Mouse (Mus musculus) left cerebral cortex, adult 8-10 months (tissue): Measurements from ENCODE around the gene Ggt1. TPM values are rescaled to one million over a fixed set of nuclear protein-coding genes. Genes with fewer than 3 reads are reported as not detected.
A peak's percentile ranks its signal among the peaks of the same experiment; 100 is the strongest.

ENCODE experiments used
- DNase-seq, 2 experiments: peaks; one replicate each; pipeline ENCODE4 v3.0.0; 2022; ENCODE audit warnings: low spot score in 2 of 2
- total RNA-seq, 4 experiments: library from RNA; stranded (reverse); gene quantifications; 2 replicates each; pipeline ENCODE4 v1.2.4; 2022

Ggt1 gene
- total RNA-seq, 4 experiments from 2014 or later = 2.3 to 5.5 (median 4.5) TPM

GRCm38 (mm10) chr10:75571937-75572336 is 10.5 kb downstream of the Ggt1 start:
- DNase-seq = no peak

- no peak for DNase-seq
Observed at GRCm38 (mm10) chr10:75573181-75573580, 11.8 kb downstream of the Ggt1 start.

- no peak for DNase-seq
Observed at GRCm38 (mm10) chr10:75573965-75574364, 12.6 kb downstream of the Ggt1 start.

DNA sequence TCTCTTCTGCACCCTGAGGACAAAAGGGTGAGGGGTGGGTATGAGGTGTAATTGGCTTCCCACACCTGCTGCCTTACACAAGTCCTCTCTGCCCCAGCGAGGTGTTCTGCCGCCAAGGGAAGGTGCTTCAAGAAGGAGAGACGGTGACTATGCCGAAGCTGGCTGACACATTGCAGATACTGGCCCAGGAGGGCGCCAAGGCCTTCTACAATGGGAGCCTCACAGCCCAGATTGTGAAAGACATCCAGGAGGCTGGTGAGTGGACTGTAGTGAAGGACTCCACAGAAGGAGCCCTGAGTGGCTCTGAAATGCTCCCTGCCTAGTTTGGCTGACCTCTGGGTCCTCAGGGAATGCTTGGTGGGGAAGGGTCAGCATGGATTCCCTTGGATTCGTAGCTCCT is 17.7 kb downstream of the Ggt1 start:
- no peak for DNase-seq

DNA sequence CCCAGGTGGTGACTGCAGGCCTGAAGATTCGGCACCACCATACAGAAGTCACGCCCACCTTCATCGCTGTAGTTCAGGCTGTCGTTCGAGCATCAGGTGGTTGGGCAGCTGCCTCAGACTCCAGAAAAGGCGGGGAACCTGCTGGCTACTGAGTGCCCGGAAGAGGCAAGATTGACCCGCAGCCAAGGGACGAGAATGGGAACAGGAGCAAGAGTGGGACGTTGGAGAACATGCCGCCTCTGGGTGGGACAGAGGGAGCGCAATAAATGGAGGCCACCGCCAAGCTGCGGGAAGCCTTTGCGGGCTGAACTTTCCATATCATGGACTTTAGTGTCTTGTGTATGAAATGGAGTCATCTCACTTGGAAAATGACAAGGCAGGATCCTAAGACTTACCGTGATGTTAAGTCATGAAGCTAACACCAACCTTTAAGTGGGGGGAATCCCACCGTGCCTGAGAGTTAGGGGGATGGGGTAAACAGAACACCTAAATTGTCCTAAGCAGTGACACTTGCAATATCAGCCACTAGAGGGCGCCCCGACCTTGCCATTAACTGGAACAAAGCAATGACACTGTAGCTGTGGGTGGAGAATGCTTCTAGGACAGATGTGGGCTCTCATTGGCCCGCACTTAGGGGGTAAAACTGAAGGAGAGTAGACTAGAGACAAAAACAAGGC is 24.6 kb downstream of the Ggt1 start:
- DNase-seq = peak; percentile 71 to 90

- no peak for DNase-seq
Observed at GRCm38 (mm10) chr10:75586553-75586879, 25.1 kb downstream of the Ggt1 start.

- no peak for DNase-seq
Observed at GRCm38 (mm10) chr10:75587781-75588180, 26.4 kb downstream of the Ggt1 start.

DNA sequence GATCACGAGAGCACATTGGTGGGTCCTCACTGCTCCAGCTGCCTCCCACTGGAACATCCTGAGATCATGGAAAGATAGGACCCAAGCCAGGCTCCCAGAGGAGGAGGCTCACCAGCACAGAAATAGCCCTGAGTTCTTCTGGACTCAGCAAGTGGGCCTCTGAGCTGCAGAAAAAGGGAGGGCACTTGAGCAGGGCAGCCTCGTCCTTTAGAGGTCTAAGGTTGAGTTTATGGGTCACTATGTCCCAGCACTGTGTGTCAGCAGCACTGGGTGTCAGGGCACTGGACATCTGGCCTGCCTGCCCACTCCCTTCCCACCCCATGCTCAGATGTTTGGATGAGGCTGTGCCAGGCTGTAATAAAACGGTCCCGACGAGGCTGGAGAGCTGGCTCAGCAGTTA is 26.9 kb downstream of the Ggt1 start:
- no peak for DNase-seq

- DNase-seq = no peak
Observed at GRCm38 (mm10) chr10:75589129-75589528, 27.7 kb downstream of the Ggt1 start, which contains the start of gene Ggt5. Ggt5 (plus strand) TSS chr10:75589340.

DNA sequence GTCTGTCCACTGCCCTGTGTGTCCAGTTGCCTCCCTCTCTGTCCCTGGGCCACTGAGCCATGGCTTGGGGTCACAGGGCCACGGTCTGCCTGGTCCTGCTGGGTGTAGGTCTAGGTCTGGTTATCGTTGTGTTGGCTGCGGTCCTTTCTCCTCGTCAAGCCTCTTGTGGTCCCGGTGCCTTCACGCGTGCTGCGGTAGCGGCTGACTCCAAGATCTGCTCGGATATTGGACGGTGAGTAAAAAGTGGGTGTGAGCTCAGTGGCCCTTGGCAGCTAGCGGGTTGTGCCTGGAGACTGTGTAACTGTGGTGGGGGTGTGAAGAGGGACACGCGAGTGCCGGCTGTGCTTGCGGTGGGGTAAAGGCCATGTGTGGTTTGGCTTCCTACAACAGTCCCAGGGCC is 28.2 kb downstream of the Ggt1 start:
- no peak for DNase-seq

DNA sequence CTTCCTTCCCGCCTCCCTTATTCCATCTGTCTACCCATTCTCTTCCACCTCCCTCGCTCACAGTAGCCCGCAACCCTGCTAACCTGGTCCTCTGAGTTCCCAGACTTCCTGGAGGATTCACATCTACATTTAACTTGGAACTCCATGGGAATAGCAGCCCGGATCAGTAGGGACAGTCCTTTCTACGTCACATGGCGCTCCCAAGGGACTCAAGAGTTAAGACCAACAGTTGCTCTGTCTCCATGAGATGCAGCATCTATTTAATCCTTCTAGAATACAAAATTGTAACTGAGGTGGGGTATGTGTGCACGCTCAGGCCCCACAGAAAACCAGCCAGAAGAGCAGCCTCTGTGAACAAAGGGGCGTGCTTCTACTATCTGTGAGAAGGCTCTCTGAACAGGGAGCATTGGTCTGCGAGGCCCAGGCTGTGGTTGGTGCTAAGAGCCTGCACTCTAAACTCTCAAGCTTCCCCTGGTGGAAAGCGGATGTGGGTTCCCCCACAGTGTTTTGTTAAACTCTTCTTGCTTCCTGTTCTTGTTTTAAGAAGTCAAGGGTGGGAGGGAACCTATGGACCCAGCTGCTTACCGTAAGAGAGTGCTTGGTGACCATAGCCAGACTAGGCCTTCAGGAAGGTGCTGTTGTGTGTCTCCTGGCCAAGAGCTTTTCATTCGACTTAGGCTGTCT is 29.9 kb downstream of the Ggt1 start:
- DNase-seq = no peak

DNA sequence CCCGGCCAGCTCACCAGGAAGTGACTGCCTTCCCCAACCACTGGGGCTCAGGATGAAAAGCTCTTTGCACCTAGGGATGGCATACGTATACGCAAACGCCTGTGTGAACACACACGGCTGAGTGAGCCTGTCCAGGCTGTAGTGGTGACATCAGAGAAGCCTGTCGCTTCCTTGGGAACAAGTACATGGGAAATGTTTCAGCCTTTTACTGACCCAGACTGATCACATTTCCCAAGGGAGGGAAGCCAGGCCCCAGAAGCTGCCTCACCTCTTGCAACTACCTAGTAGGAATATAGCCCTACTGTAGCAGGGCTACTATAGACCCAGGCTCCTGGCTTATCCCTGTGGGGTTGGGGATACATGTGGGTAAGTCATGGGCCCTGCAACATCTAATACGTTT is 31.2 kb downstream of the Ggt1 start:
- no peak for DNase-seq

- DNase-seq = no peak
Observed at GRCm38 (mm10) chr10:75595981-75596380, 34.6 kb downstream of the Ggt1 start.

DNA sequence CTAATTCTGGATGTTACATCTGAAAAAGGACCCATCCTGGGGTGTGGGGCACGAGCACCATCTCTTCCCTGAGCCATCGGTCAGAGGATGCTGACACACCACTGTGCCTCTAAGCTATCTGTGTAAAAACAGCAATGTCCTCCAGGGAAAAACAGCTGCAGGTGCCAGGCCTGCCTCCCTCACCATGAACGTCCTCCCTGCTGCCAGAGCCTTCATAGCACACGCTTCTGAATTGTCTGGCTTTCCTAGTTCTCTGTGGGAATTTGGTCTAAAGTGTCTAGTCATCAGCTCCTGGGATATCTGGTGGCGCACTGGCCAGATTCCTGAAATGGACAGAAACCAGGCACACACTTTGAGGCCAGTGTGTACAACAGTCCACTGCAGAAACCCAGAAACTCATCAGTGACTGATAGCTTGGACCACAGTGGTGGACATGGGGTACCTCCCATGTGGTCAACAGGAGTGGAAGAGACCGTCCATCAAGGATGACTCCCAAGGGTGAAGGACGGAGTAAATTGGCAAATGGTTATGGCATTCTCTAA is 38.9 kb downstream of the Ggt1 start:
- DNase-seq = no peak

GRCm38 (mm10) chr10:75605162-75605846 is 43.9 kb downstream of the Ggt1 start:
- DNase-seq = no peak

DNA sequence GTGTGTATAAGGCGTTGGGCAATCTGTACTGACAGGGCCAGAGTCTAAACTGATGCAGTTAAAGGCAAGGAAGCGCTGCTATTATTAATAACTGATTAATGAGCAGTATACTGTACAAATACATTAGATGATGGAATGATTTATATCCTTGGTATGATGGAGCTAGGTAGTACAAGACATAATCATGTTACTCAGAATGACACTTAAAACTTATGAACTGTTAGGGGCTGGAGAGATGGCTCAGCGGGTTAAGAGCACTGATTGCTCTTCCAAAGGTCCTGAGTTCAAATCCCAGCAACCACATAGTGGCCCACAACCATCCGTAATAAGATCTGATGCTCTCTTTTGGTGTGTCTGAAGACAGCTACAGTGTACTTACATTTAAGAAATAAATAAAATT is 45.8 kb downstream of the Ggt1 start:
- no peak for DNase-seq

- no peak for DNase-seq
Observed at GRCm38 (mm10) chr10:75608975-75609374, 47.6 kb downstream of the Ggt1 start.

DNA sequence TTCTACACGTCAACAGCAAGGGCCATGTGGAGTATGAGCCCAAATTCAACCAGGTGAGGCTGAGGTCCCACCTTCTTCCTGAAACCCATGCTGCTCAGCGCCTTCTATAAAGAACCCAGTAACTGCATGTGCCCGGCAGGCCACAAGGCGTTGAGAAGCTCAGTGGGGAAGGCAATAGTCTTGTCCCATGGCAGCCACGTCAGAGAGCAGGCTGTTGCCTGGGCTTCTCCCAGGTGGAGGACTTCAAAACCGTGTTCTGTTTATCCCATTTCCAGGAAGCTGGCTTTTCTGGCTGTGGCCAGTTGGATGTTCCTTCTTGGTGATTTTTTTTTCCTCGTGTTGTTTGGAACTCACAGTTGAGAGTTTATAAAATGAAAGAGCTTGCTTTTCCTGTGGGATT is 49.1 kb downstream of the Ggt1 start:
- DNase-seq = no peak

DNA sequence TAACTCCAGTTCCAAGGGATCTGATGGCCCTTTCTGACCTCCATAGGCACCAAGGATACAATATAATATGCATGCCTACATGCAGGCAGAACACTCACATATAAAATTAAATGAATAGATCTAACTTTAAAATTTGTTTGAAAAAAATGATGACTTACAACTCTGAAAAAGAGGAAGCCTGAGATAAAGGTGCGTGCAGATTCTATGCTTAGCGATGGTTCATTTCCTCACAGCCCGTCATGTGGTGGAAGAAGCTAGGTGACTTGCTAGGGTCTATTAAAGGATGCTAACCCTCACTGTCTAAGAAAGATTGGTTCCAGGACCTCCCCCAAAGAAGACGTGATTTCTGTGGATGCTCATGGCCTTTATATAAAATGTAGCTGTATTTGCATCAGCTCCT is 54.6 kb downstream of the Ggt1 start:
- DNase-seq = no peak

DNA sequence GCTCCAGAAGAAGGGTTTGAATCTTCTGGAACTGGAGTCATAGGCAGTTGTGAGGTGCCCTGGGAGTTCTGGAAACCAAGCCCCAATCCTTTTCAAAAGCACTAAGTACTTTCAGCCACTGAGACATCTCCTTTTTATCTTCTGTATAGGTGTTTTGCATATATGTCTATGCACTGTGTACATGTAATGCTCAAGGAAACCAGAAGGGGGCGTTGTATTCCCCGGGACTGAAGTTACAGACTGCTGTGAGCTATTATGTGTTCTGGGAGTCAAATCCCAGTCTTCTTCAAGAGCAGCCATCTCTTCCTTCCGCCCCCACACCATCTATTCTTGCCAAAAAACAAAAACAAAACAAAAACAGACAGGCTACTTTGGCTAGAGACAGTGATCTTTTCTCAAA is 59.4 kb downstream of the Ggt1 start:
- no peak for DNase-seq

GRCm38 (mm10) chr10:75625920-75626319 is 64.5 kb downstream of the Ggt1 start:
- DNase-seq = no peak

DNA sequence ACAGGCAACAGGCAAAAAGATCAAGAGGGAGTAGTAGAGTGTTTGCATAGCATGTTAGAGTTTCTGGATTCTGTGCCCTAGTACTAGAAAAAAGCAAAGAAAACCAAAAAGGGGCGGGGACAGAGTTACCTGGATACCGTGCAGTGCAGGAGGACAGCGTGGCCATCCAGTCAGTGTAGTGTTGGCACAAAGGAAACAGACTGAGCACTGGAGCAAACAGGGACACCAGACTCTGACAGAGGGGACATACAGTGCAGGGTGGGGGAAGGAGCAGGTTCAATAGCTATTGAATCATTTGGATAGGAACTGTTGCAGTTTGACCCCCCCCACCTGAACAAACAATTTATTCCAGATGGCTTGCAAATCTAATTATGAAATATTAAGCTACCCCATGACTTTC is 65.6 kb downstream of the Ggt1 start:
- no peak for DNase-seq

DNA sequence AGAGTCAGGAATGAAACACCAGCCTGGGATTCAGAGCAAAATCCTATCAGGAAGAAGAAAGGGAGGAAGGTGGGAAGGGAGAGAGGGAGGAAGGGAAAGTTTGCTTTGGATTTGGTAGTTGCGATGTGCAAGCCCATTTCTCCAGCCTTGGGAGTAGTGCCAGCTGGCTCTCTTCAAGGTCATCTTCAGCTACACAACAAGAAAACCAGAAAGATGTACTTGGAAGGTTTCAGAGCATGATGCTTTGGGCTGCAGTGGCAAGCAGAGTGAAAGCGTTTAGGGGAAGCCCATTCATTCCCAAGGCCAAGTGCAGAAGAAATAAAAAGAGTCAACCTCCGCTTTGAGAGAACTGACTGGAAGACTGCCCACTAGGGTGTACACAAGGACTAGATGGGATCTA is 66.1 kb downstream of the Ggt1 start:
- no peak for DNase-seq
